Mouse (Mus musculus) embryonic facial prominence, embryonic 13.5 days (tissue): ENCODE measurements around the gene Tbc1d24. TPM values are rescaled to one million over a fixed set of nuclear protein-coding genes. Genes with fewer than 3 reads are reported as not detected.

ENCODE experiments used
- ATAC-seq: fragments of 200-750 bp; cut with Nextera tagmentation; 2 replicates; pipeline ENCODE4 v1.8.0; 2017; ENCODE audit warnings: low read depth; ENCODE audit not compliant: insufficient number of reproducible peaks, insufficient read depth, low FRiP score, low TSS enrichment
- H3K27ac ChIP-seq: fragments of 300-500 bp; sonication (generic); 2 replicates; pipeline ENCODE4 v1.5.1; 2015; ENCODE audit warnings: moderate library complexity, mild to moderate bottlenecking, inconsistent platforms
- H3K27me3 ChIP-seq: fragments of 300-500 bp; sonication (generic); 2 replicates; pipeline ENCODE4 v1.6.1; 2015; ENCODE audit warnings: mild to moderate bottlenecking, inconsistent platforms
- H3K36me3 ChIP-seq: fragments of 300-500 bp; sonication (generic); 2 replicates; pipeline ENCODE4 v1.6.1; 2015; ENCODE audit warnings: mild to moderate bottlenecking, inconsistent platforms
- H3K4me1 ChIP-seq: fragments of 300-500 bp; sonication (generic); 2 replicates; pipeline ENCODE4 v1.6.1; 2015; ENCODE audit warnings: inconsistent platforms
- H3K4me2 ChIP-seq: fragments of 300-500 bp; sonication (generic); 2 replicates; pipeline ENCODE4 v1.6.1; 2015; ENCODE audit warnings: moderate library complexity, mild to moderate bottlenecking, inconsistent platforms
- H3K4me3 ChIP-seq: fragments of 300-500 bp; sonication (generic); 2 replicates; pipeline ENCODE4 v1.5.1; 2015; ENCODE audit warnings: mild to moderate bottlenecking, inconsistent platforms
- H3K9ac ChIP-seq: fragments of 300-500 bp; sonication (generic); 2 replicates; pipeline ENCODE4 v1.6.1; 2015; ENCODE audit warnings: mild to moderate bottlenecking, inconsistent platforms
- H3K9me3 ChIP-seq: fragments of 300-500 bp; sonication (generic); 2 replicates; pipeline ENCODE4 v1.6.1; 2016; ENCODE audit warnings: inconsistent platforms
- WGBS: fragments of 180-500 bp; shearing (Covaris S2); methylation state at CpG from one replicate; pipeline ENCODE4 v1.1.7; 2015; ENCODE audit warnings: mixed read lengths; 5-methylcytosine and 5-hydroxymethylcytosine counted together
- polyA plus RNA-seq: library from polyadenylated mRNA; unstranded; fragments of >200 nt; fragmentation: Nextera tagmentation; extraction: Ambion mirVana; gene quantifications from 2 replicates; pipeline ENCODE4 v1.2.1, GENCODE M21; 2015

Tbc1d24 gene
- polyA plus RNA-seq, 1 experiment from 2014 or later = 10.2 TPM

DNA sequence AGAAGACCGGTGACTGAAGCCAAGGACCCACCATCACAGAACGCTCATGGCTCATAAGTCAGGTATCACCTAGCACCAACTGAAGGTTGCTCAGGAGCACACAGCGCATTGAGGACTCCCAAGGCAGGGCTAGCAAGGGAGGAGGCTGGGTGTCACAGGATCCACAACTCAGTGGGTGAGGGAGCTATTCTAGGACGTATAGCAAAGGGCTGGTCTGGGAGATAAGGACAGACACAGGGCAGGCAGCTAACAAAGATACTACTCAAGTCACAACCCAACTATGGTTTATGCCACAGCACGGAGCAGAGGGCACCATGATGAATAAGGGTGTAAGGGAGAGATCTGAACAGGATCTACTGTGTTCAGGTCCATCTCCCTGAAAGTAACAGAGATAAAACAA, 20.5 kb upstream of the Tbc1d24 start:
- Histone ChIP-seq H3K4me3 (no peak overlapping the region), H3K9me3 (no peaks in the 10 kb centered on the region), H3K27ac (no peak overlapping the region), H3K9ac (no peak overlapping the region), H3K36me3 (peaks cover 83% of the 10 kb centered on the region), H3K27me3 (no peaks in the 10 kb centered on the region), H3K4me2 (no peak overlapping the region), H3K4me1 (peaks cover 5% of the 10 kb centered on the region)
- ATAC-seq = no peak
- 94% methylated on average over 5 of the region's 5 CpGs for WGBS

DNA sequence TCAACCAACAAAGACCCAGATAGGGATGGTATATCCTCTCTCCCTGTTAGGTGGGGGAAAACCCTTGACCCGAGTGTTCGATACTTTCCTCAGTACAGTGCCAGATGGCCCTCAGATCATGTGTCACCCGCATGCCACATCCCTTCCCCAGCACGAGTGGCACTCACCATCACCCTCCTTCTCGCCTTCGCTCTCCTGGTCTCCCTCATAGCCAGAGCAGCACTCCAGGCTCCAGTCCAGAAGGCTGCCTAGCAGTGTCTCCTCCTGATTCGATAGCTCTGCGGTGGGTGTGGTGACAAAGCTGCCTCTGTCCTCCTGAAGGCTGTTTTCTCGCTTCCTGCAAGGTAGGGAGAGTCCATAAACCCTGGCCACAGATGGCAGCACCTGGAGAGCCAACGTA, 19.4 kb upstream of the Tbc1d24 start:
- H3K4me3 ChIP-seq = no peak overlapping the region
- no peak overlapping the region for H3K27ac ChIP-seq
- H3K27me3 ChIP-seq = no peaks in the 10 kb centered on the region
- H3K36me3 ChIP-seq = peaks cover 72% of the 10 kb centered on the region
- peaks cover 10% of the 10 kb centered on the region for H3K4me1 ChIP-seq
- no peak overlapping the region for H3K9ac ChIP-seq
- no peaks in the 10 kb centered on the region for H3K9me3 ChIP-seq
- no peak for ATAC-seq
- no peak overlapping the region for H3K4me2 ChIP-seq
- 85% methylated on average over 10 of the region's 10 CpGs for WGBS

DNA sequence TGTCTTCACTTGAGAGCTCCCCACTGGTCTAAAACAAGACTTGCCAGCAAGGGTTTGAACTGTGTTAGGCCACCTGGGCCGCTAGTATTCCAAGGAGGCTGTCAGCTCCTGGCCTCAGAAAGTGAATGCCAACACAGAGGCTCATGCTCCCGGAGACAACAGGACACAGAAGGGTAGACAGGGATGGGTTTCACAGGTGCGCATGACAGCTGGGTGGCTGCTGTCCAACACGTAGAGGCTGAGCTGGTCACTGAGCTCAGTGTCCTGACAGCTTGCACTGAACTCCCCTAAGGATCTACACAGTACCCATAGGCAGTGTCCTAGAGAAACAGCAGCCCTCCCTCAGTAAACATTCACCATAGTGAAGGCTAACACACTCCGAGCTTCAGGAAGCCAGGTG, 18.2 kb upstream of the Tbc1d24 start:
- no peak overlapping the region for H3K4me3 ChIP-seq
- peaks cover 63% of the 10 kb centered on the region for H3K36me3 ChIP-seq
- H3K27me3 ChIP-seq = no peaks in the 10 kb centered on the region
- 92% methylated on average over 5 of the region's 5 CpGs for WGBS
- H3K4me2 ChIP-seq = no peak overlapping the region
- no peak for ATAC-seq
- no peaks in the 10 kb centered on the region for H3K9me3 ChIP-seq
- no peak overlapping the region for H3K27ac ChIP-seq
- peaks cover 15% of the 10 kb centered on the region for H3K4me1 ChIP-seq
- 0 out of 2 replicates have a peak overlapping the region, but pooled peaks have one; percentile 0 for H3K9ac ChIP-seq

DNA sequence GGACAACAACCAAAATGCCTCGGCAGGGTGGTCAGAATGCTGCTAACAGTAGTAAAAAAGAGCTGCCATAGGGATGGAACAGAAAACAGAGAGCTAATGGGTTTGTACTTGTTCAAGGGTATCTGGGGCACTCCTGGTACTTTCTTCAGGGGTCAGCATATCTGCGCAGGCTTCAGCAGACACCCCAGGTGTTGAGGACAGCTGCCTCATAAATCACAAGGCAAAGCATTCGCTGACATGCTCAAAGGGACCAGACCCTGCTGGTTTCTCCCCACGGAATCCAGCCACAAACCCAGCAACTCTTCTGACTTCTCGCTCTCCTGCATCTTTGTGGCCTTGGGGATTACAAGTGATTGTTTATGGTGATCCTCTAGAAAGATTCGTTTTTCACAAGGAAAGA, 17.3 kb upstream of the Tbc1d24 start:
- Histone ChIP-seq H3K36me3 (peaks cover 63% of the 10 kb centered on the region), H3K27me3 (no peaks in the 10 kb centered on the region), H3K4me3 (no peak overlapping the region), H3K9ac (0 out of 2 replicates have a peak overlapping the region, but pooled peaks have one; percentile 27), H3K27ac (no peak overlapping the region), H3K4me1 (peaks cover 15% of the 10 kb centered on the region), H3K4me2 (no peak overlapping the region), H3K9me3 (no peaks in the 10 kb centered on the region)
- 79% methylated on average over 6 of the region's 6 CpGs for WGBS
- ATAC-seq = no peak

DNA sequence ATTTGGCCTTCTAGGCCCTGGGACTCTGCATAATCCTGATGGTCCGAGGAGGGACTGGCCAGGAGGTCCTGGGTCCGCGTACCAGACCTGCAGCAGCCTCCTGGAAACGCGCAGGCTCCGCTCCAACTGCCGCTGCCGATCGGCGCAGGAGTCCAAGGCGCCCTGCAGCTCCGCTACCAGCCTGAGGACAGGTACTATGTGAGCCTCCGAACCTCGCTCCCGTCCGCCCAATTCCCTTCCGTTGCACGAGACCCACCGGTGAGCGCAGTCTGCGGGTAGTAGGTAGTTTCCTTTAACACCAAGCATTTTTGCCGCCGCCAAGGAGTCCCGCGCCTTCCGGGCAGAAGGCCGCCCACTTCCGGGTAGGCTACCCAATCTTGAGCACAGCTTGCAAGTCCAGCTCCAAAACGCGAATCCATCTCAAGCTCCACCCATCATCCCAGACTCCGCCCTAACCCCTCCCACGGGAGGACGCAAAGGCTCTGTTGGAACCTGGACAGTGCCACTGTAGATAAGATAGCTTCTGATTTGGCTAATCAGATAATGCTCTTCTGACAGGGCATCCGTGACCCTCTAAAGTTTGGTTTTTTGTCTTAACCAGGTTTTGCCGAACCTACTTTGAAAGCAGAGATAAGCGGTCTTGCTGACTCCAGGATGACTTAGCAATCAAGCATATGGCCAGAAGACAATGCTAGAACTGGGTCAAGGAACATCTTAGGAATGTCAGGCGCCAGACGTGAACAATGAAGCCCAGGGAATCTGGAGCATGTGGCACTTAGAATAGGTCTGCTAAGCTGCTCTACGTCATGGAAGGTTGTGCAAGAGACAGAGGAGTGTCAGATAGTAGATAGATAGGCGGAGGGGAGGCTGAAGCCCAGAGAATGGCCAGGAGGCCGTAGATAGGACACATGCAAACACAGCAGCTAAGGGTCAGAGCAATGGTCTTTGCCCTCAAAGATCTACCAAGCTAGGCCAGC, 15.4 kb upstream of the Tbc1d24 start, which contains the start of gene Tedc2:
TSS of gene Tedc2 (minus strand) at position 417 of the 977 bp plus-strand sequence.
- Histone ChIP-seq H3K4me1 (peaks cover 15% of the 10 kb centered on the region), H3K27me3 (no peaks in the 10 kb centered on the region), H3K9me3 (no peaks in the 10 kb centered on the region), H3K4me3 (peak within 1 kb of the TSS; percentile 82), H3K4me2 (peak within 1 kb of the TSS; percentile 92), H3K36me3 (peaks cover 61% of the 10 kb centered on the region), H3K27ac (peak within 1 kb of the TSS; percentile 65; the same call in 1 of the 2 replicates), H3K9ac (peak within 1 kb of the TSS; percentile 85)
- WGBS = 6% methylated on average over 41 of the region's 41 CpGs
- peak; percentile 86 for ATAC-seq

DNA sequence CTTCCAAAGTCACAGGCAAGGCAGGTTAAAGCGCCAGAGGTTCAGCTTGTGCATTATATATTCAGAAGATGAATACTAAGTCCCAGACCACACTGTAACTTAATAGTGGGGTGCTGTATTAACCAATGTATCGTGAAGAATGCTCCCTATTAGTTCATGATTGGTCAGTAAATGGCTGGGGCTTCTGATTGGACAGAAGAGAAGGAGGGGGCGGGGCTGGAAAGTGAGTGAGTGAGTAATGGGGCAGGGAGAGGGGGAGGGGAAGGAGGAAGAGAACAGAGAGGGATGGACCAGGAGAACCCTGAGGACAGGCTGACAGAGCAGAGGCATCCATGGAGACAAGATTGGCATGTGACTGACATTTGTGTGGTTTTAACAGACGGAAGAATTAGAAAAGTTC, 11.5 kb upstream of the Tbc1d24 start:
- ATAC-seq = no peak
- Histone ChIP-seq H3K27me3 (no peaks in the 10 kb centered on the region), H3K4me3 (no peak overlapping the region), H3K4me2 (no peak overlapping the region), H3K4me1 (peaks cover 22% of the 10 kb centered on the region), H3K27ac (no peak overlapping the region), H3K9me3 (no peaks in the 10 kb centered on the region), H3K9ac (no peak overlapping the region), H3K36me3 (peaks cover 36% of the 10 kb centered on the region)
- 59% methylated on average over 4 of the region's 4 CpGs for WGBS

DNA sequence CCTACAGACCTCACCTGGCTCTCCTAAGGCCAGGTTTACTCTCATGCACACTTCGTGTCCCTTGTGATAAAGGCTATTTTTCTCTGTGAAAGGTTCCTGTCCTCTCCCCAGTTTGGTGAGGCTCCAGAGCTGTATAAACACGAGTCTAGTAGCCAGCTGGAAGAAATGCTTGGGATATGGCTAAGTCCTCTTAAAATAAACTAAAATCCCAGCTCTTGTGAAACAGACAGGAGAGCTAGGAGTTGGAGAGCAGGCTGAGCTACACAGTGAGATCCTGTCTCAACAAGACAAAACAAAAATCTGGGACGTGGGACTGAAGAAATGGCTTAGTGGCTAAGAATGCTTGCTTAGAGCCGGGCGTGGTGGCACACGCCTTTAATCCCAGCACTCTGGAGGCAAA, 7.8 kb upstream of the Tbc1d24 start:
- H3K36me3 ChIP-seq = peaks cover 32% of the 10 kb centered on the region
- H3K27ac ChIP-seq = no peak overlapping the region; the same call in 1 of the 2 replicates
- no peak overlapping the region for H3K9ac ChIP-seq
- H3K27me3 ChIP-seq = no peaks in the 10 kb centered on the region
- H3K4me3 ChIP-seq = no peak overlapping the region
- 69% methylated on average over 6 of the region's 6 CpGs for WGBS
- peaks cover 43% of the 10 kb centered on the region for H3K4me1 ChIP-seq
- ATAC-seq = no peak
- no peaks in the 10 kb centered on the region for H3K9me3 ChIP-seq
- H3K4me2 ChIP-seq = no peak overlapping the region

DNA sequence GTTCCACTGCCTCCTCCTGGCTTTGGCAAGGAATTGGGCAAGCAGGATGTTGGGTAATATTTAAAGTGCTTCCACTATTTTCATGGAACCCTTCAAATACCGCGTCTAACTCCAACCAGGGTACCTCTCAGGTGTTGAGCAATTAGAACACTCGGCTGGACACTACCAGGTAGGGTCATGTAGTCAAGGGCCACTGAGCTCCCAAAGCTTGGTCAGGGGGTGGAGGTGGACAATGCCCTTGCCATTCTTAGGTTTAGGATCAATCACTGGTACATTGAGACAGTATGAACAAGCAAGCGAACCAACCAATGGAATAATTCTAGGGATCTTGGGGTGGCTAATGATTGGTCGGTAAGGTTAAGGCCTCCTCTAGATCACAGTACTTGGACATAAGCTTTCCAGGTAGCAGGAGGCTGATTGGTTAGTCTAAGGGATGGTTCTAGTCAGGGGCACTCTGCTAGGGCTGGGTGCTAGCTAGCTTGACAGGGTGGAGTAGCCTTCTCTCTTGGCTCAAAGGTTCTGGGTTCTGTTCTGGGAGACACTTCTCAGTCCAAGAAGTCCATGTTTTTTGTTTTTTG, 7.2 kb upstream of the Tbc1d24 start:
- no peak for ATAC-seq
- WGBS = 27% methylated on average over 5 of the region's 5 CpGs
- peaks cover 50% of the 10 kb centered on the region for H3K4me1 ChIP-seq
- no peaks in the 10 kb centered on the region for H3K27me3 ChIP-seq
- H3K9ac ChIP-seq = no peak overlapping the region
- peaks cover 25% of the 10 kb centered on the region for H3K36me3 ChIP-seq
- H3K4me2 ChIP-seq = peak overlapping the region; percentile 90
- H3K4me3 ChIP-seq = peak overlapping the region; percentile 53
- peak overlapping the region; percentile 97; the same call in 1 of the 2 replicates for H3K27ac ChIP-seq
- no peaks in the 10 kb centered on the region for H3K9me3 ChIP-seq

DNA sequence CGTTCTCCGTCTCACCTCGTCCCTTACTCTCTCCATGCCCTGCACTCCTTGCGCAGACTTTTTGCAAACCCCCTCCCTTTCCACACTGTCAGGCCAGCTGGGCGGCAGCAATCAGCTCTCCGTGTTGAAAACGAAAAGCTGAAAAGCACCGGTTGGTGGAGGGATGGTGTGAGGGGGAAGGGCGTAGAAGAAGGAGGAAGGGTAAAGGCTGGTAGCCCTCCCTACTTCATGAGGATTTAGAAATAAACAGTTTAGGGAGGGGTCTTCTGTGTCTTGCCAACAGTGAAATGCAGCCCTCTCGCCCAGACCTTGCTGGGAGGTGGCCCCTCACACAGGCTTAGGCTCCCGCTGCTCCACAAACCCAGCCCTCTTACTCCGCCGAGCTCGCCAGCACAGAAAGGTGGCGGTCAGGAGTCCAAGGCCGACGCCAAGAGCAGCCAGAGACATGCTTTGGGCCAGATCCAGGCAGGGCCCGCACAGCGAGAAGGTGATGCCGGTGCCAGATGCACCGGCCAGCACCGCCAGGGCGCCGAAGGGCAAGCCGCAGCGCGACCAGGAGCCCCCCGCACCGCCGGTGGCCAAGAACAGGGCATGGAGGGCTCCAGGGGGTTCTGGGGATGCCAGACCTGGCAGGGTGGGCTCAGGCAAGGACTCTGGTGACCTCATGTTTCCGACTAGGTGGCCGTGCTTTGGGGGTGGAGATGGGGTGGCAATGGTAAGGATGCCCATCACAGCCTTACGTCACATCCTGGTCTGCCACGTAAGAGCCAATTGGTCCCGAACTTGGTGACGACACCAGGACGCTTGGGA, 6.5 kb upstream of the Tbc1d24 start:
- Histone ChIP-seq H3K9ac (peak overlapping the region; percentile 81), H3K36me3 (peaks cover 20% of the 10 kb centered on the region), H3K27me3 (no peaks in the 10 kb centered on the region), H3K4me3 (peak overlapping the region; percentile 53), H3K4me1 (peaks cover 56% of the 10 kb centered on the region), H3K4me2 (peak overlapping the region; percentile 90), H3K27ac (peak overlapping the region; percentile 97), H3K9me3 (no peaks in the 10 kb centered on the region)
- peak; percentile 8 for ATAC-seq
- WGBS = under 1% methylated on average over 37 of the region's 37 CpGs

DNA sequence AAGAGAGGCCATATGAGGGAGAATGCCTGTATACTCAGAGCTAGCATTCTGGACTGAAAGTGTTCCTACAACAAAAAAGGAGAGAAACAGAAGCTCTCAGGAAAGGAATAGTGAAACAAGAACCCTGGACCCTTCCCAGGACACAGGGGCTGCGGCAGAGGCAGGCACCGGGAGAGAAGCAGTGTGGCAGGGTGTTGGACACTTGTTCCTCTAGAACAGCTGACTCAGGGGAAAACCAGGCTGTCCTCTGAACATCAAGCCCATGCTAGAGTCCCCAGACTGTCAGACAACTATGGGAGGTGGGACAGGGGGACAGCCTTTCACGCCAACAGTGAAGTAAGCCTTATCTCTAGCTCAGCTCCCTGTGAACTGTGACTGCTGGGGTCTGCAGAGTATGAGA, 5.2 kb upstream of the Tbc1d24 start:
- no peaks in the 10 kb centered on the region for H3K9me3 ChIP-seq
- H3K4me2 ChIP-seq = peak overlapping the region; percentile 96
- no peak for ATAC-seq
- H3K4me1 ChIP-seq = peaks cover 69% of the 10 kb centered on the region
- H3K36me3 ChIP-seq = peaks cover 7% of the 10 kb centered on the region
- H3K27me3 ChIP-seq = peaks cover 5% of the 10 kb centered on the region; the same call in 1 of the 2 replicates
- peak overlapping the region; percentile 81; the same call in 1 of the 2 replicates for H3K9ac ChIP-seq
- WGBS = 74% methylated on average over 3 of the region's 3 CpGs
- H3K4me3 ChIP-seq = no peak overlapping the region
- peak overlapping the region; percentile 97 for H3K27ac ChIP-seq

DNA sequence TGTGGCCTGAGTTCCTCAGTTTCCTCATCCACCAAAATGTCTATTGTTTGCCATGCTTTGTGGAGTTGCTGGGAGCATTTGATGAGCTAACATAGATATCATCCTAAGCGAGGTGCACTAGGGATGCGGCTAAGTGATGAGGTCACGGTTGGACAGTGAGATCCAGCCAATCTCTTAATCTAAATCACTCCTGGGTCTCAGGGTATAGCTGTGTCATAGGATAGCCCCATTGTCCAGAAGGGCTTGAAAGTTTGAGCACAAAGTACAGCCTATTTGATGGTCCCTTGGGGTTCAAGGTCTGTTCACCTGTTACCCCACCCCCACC, 4.5 kb upstream of the Tbc1d24 start:
- H3K9me3 ChIP-seq = no peaks in the 10 kb centered on the region
- H3K4me2 ChIP-seq = peak overlapping the region; percentile 96
- H3K4me3 ChIP-seq = peak overlapping the region; percentile 71; the same call in 1 of the 2 replicates
- peak overlapping the region; percentile 97 for H3K27ac ChIP-seq
- peaks cover 5% of the 10 kb centered on the region; the same call in 1 of the 2 replicates for H3K27me3 ChIP-seq
- H3K4me1 ChIP-seq = peaks cover 71% of the 10 kb centered on the region
- H3K36me3 ChIP-seq = 0 out of 2 replicates have a peak, but pooled peaks cover under 1% of the 10 kb centered on the region
- no peak for ATAC-seq
- H3K9ac ChIP-seq = peak overlapping the region; percentile 89; the same call in 1 of the 2 replicates
- 66% methylated on average over 3 of the region's 3 CpGs for whole genome bisulfite sequencing
